Mouse (Mus musculus) lung, postnatal 14 days (tissue): Measurements from ENCODE around the gene Mmp24.

Experiments
- DNase-seq: peaks from one replicate; pipeline ENCODE4 v3.0.0; 2021

The Mmp24 gene

GRCm38 (mm10) chr2:155862573-155863300 lies 87.6 kb downstream of the Mmp24 start:
- no peak for DNase-seq

GRCm38 (mm10) chr2:155863301-155863867 lies 88.2 kb downstream of the Mmp24 start:
- DNase-seq: no peak
